In the genomic region with DNA sequence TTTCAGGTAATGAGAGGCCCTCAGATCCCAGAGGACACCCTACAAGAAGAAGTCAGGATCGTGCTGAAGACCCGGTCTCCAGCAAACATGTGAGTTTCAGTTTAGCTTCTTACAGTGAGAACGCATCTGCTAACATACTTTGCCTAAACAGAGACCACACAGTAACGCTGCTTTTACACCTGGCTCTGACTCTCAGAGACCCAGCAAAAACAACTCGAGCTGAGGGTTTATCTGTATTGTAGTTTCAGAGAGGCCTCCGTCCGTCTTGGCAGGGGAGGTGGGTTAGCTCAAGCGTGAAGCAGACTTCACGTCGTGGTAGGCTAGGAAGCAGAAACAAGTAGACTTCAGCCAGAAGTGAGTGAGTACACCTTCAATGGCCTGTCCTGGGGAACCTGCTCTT, we compare ENCODE assay signal across 17 mouse cellular contexts. TPM values are rescaled to one million over a fixed set of nuclear protein-coding genes. Genes with fewer than 3 reads are reported as not detected.
DNase-seq lines count a peak whose midpoint lies in the region; ATAC-seq and TF ChIP-seq lines count a peak whose summit lies in the region.
"Had no signal": no experiment of that assay in that cellular context is flagged by ENCODE, and none has a peak within 500 bp of the region (broad histone marks: within the 10 kb centered on the region; RNA-seq: fewer than 3 reads in every experiment).

No protein-coding gene starts in this region.

- 0 out of 2 replicates have a peak, but pooled peaks cover 6% of the 10 kb centered on the region for H3K4me1 ChIP-seq in kidney, adult 2 months (ENCODE audit: control insufficient read depth, insufficient read depth, low read length)
- peaks cover 20% of the 10 kb centered on the region for H3K4me1 ChIP-seq in neural tube, embryonic 15.5 days
- H3K4me1 ChIP-seq: megakaryocyte, embryonic 14.5 days had no signal

- no peak overlapping the region for H3K4me2 ChIP-seq in neural tube, embryonic 15.5 days
- H3K4me2 ChIP-seq: liver, embryonic 11.5 days had no signal

- TF ChIP-seq CTCF in kidney, adult 2 months (conservative IDR thresholded peaks at IDR 0.05; ENCODE audit: insufficient read depth, insufficient read length, low read depth, low read length), result no peak

- no peak overlapping the region for H3K4me3 ChIP-seq in kidney, adult 2 months (ENCODE audit: insufficient read depth, low read depth, low read length)
- no peak overlapping the region for H3K4me3 ChIP-seq in neural tube, embryonic 15.5 days (replicated peaks)
- H3K4me3 ChIP-seq: forebrain, embryonic 10.5 days; megakaryocyte, embryonic 14.5 days had no signal

- H3K36me3 ChIP-seq in kidney, adult 2 months (ENCODE audit: control insufficient read depth, insufficient read depth, low read length), result no peaks in the 10 kb centered on the region
- H3K36me3 ChIP-seq in neural tube, embryonic 15.5 days, result no peaks in the 10 kb centered on the region
- H3K36me3 ChIP-seq: forebrain, embryonic 10.5 days had no signal

- peak; percentile 22 for DNase-seq in kidney, adult 2 months
- no peak for DNase-seq in kidney, postnatal 25 days
- DNase-seq in neural tube, embryonic 10.5 days (ENCODE audit: extremely low spot score, low spot score), result no peak
- DNase-seq in forelimb bud, embryonic 11.5 days (ENCODE audit: low read depth, low spot score), result peak; percentile 14
- DNase-seq in spleen, postnatal 36 days (ENCODE audit: low spot score in 2 of 2), result peak; percentile 64 to 68
- DNase-seq in adrenal gland, postnatal 10 days, result no peak
- DNase-seq: adrenal gland, postnatal 14 days; gastrocnemius, postnatal 10 days; heart, adult 18-20 months; right cerebral cortex, postnatal 25 days; thymus, postnatal 25 days had no signal

- no peak for ATAC-seq in neural tube, embryonic 15.5 days (ENCODE audit: low FRiP score)
- ATAC-seq: activated CD4-positive, CD25-positive, alpha-beta regulatory T cell, adult 4 months; Patski had no signal

- no peak overlapping the region for H3K27ac ChIP-seq in kidney, adult 2 months (ENCODE audit: insufficient read depth, low read depth, low read length)
- H3K27ac ChIP-seq in neural tube, embryonic 15.5 days (replicated peaks), result 0 out of 2 replicates have a peak overlapping the region, but pooled peaks have one; percentile 33

- no peaks in the 10 kb centered on the region for H3K9me3 ChIP-seq in neural tube, embryonic 15.5 days (replicated peaks)
- H3K9me3 ChIP-seq: forebrain, embryonic 10.5 days; megakaryocyte, embryonic 14.5 days had no signal

- H3K27me3 ChIP-seq in kidney, adult 2 months (replicated peaks; ENCODE audit: control insufficient read depth, insufficient read depth, low read length), result no peaks in the 10 kb centered on the region
- no peaks in the 10 kb centered on the region for H3K27me3 ChIP-seq in neural tube, embryonic 15.5 days (replicated peaks)
- H3K27me3 ChIP-seq: Patski had no signal

- H3K9ac ChIP-seq in neural tube, embryonic 15.5 days (replicated peaks), result no peak overlapping the region

- 51% methylated on average over 10 of the region's 10 CpGs for WGBS in kidney, adult 2 months
- WGBS in neural tube, embryonic 15.5 days, result 68% methylated on average over 10 of the region's 10 CpGs

- TF ChIP-seq POLR2A in kidney, adult 2 months (IDR thresholded peaks at IDR 0.05; ENCODE audit: low read depth, low read length), result no peak

RNA-seq across cellular contexts. Expression of gene Amigo2, which starts 30.2 kb away (rescaled TPM):
- 0.77 and 0.99 TPM in 2 replicates for polyA plus RNA-seq in kidney, adult 2 months (2012; rRNA removed)
- 6.5 and 7.6 TPM in 2 replicates for polyA plus RNA-seq in neural tube, embryonic 15.5 days (2015; fragmentation: Nextera tagmentation; extraction: Ambion mirVana)
- total RNA-seq in adrenal gland, postnatal 10 days (2021), result 10 to 100 TPM in 1 of 2 experiments, 1 to 10 TPM in 1; 9.2 to 12.1 TPM

RNA-seq across cellular contexts. Expression of gene Pced1b, which starts 30.4 kb away (rescaled TPM):
- 5.4 and 8.2 TPM in 2 replicates for polyA plus RNA-seq in kidney, adult 2 months (2012; rRNA removed)
- 3.4 and 4.0 TPM in 2 replicates for polyA plus RNA-seq in neural tube, embryonic 15.5 days (2015; fragmentation: Nextera tagmentation; extraction: Ambion mirVana)
- 10 to 100 TPM; 23.5 to 26.0 TPM for total RNA-seq in adrenal gland, postnatal 10 days (2021)

Comparison
In these comparisons a context has a peak if more than half of its experiments do, and no peak if none do; other contexts are left out.
1. DNase-seq: peak in kidney, adult 2 months (single experiment), forelimb bud, embryonic 11.5 days (single experiment) and spleen, postnatal 36 days (2 of 2); none in kidney, postnatal 25 days (0 of 2), neural tube, embryonic 10.5 days (single experiment) and adrenal gland, postnatal 10 days (single experiment).